8 mouse cellular contexts compared by ENCODE assay signal in genomic region chr11:98409341-98409822, GRCm38 (mm10). TPM values are rescaled to one million over a fixed set of nuclear protein-coding genes. Genes with fewer than 3 reads are reported as not detected.
DNase-seq lines count a peak whose midpoint lies in the region; ATAC-seq and TF ChIP-seq lines count a peak whose summit lies in the region.

No protein-coding gene starts in this region.

- ATAC-seq in lung, embryonic 15.5 days (ENCODE audit: borderline replicate concordance, extremely low read depth, low FRiP score, low TSS enrichment) = peak; percentile 74
- peak; percentile 71 for ATAC-seq in hindbrain, embryonic 12.5 days (ENCODE audit: low FRiP score)
- peak; percentile 48; the same call in 1 of the 2 replicates for ATAC-seq in limb, embryonic 12.5 days (ENCODE audit: insufficient number of reproducible peaks, insufficient read depth, low FRiP score, low TSS enrichment, low read depth)
- ATAC-seq in stomach, embryonic 14.5 days (ENCODE audit: insufficient number of reproducible peaks, insufficient read depth, low FRiP score, low read depth) = peak; percentile 50; the same call in 1 of the 2 replicates

- H3K27ac ChIP-seq in lung, embryonic 15.5 days = peak overlapping the region; percentile 72
- H3K27ac ChIP-seq in hindbrain, embryonic 12.5 days = 0 out of 2 replicates have a peak overlapping the region, but pooled peaks have one; percentile 32
- H3K27ac ChIP-seq in limb, embryonic 12.5 days = 0 out of 2 replicates have a peak overlapping the region, but pooled peaks have one; percentile 18
- H3K27ac ChIP-seq in stomach, embryonic 14.5 days (ENCODE audit: low read length) = peak overlapping the region; percentile 81; the same call in 1 of the 2 replicates
- H3K27ac ChIP-seq in thymus, adult 2 months (ENCODE audit: control insufficient read depth, insufficient read depth, low read length) = no peak overlapping the region
- no peak overlapping the region for H3K27ac ChIP-seq in cerebellum, adult 2 months (ENCODE audit: insufficient read depth, low read length)

- DNase-seq in lung, postnatal 25 days (ENCODE audit: low spot score) = no peak
- no peak for DNase-seq in thymus, adult 2 months
- DNase-seq in ovary, postnatal 36 days (ENCODE audit: low spot score) = no peak
- no peak for DNase-seq in cerebellum, adult 2 months

- H3K9ac ChIP-seq in lung, embryonic 15.5 days = peak overlapping the region; percentile 27; the same call in 1 of the 2 replicates
- peak overlapping the region; percentile 24 for H3K9ac ChIP-seq in hindbrain, embryonic 12.5 days
- H3K9ac ChIP-seq in limb, embryonic 12.5 days (replicated peaks) = peak overlapping the region; percentile 38; the same call in 1 of the 2 replicates
- 0 out of 2 replicates have a peak overlapping the region, but pooled peaks have one; percentile 21 for H3K9ac ChIP-seq in stomach, embryonic 14.5 days (replicated peaks; ENCODE audit: low read depth, low read length)

- TF ChIP-seq CTCF in thymus, adult 2 months (IDR thresholded peaks at IDR 0.05; ENCODE audit: borderline replicate concordance, control insufficient read depth, extremely low read depth, insufficient read depth, low read length, poor library complexity) = no peak
- no peak for TF ChIP-seq CTCF in cerebellum, adult 2 months (IDR thresholded peaks at IDR 0.05; ENCODE audit: borderline replicate concordance, insufficient read depth, low read depth, low read length)

- peaks cover 34% of the 10 kb centered on the region for H3K4me1 ChIP-seq in lung, embryonic 15.5 days
- peaks cover 40% of the 10 kb centered on the region for H3K4me1 ChIP-seq in hindbrain, embryonic 12.5 days
- peaks cover 25% of the 10 kb centered on the region for H3K4me1 ChIP-seq in limb, embryonic 12.5 days (replicated peaks)
- peaks cover 24% of the 10 kb centered on the region for H3K4me1 ChIP-seq in stomach, embryonic 14.5 days (ENCODE audit: control insufficient read depth, insufficient read depth, low read length)
- H3K4me1 ChIP-seq in thymus, adult 2 months (replicated peaks; ENCODE audit: control insufficient read depth, insufficient read depth, low read length) = peaks cover 5% of the 10 kb centered on the region; the same call in 1 of the 2 replicates
- no peaks in the 10 kb centered on the region; the same call in 1 of the 2 replicates for H3K4me1 ChIP-seq in cerebellum, adult 2 months (ENCODE audit: control insufficient read depth, insufficient read depth, low read length)

- TF ChIP-seq POLR2A in thymus, adult 2 months (IDR thresholded peaks at IDR 0.05; ENCODE audit: control insufficient read depth, extremely low read depth, insufficient read depth, low read length, poor library complexity) = no peak
- no peak for TF ChIP-seq POLR2A in cerebellum, adult 2 months (IDR thresholded peaks at IDR 0.05; ENCODE audit: borderline replicate concordance, insufficient read depth, low read length)

- H3K36me3 ChIP-seq in lung, embryonic 15.5 days = no peaks in the 10 kb centered on the region
- H3K36me3 ChIP-seq in hindbrain, embryonic 12.5 days = no peaks in the 10 kb centered on the region
- H3K36me3 ChIP-seq in limb, embryonic 12.5 days = no peaks in the 10 kb centered on the region
- H3K36me3 ChIP-seq in stomach, embryonic 14.5 days (ENCODE audit: control insufficient read depth, insufficient read depth, low read length) = no peaks in the 10 kb centered on the region
- no peaks in the 10 kb centered on the region for H3K36me3 ChIP-seq in thymus, adult 2 months (ENCODE audit: control insufficient read depth, insufficient read depth, low read length)

- H3K4me2 ChIP-seq in lung, embryonic 15.5 days = peak overlapping the region; percentile 46
- peak overlapping the region; percentile 38 for H3K4me2 ChIP-seq in hindbrain, embryonic 12.5 days (replicated peaks)
- peak overlapping the region; percentile 45 for H3K4me2 ChIP-seq in limb, embryonic 12.5 days
- peak overlapping the region; percentile 35 for H3K4me2 ChIP-seq in stomach, embryonic 14.5 days (replicated peaks; ENCODE audit: low read depth, low read length)

- no peaks in the 10 kb centered on the region for H3K27me3 ChIP-seq in lung, embryonic 15.5 days
- H3K27me3 ChIP-seq in hindbrain, embryonic 12.5 days = peaks cover 30% of the 10 kb centered on the region
- H3K27me3 ChIP-seq in limb, embryonic 12.5 days = peaks cover 13% of the 10 kb centered on the region
- no peaks in the 10 kb centered on the region for H3K27me3 ChIP-seq in stomach, embryonic 14.5 days (ENCODE audit: control insufficient read depth, insufficient read depth, low read length)
- H3K27me3 ChIP-seq in thymus, adult 2 months (ENCODE audit: control insufficient read depth, insufficient read depth, low read length) = peaks cover 20% of the 10 kb centered on the region
- H3K27me3 ChIP-seq in cerebellum, adult 2 months (ENCODE audit: control insufficient read depth, insufficient read depth, low read length) = peaks cover 6% of the 10 kb centered on the region; the same call in 1 of the 2 replicates

- H3K9me3 ChIP-seq in lung, embryonic 15.5 days = no peaks in the 10 kb centered on the region
- no peaks in the 10 kb centered on the region for H3K9me3 ChIP-seq in hindbrain, embryonic 12.5 days (replicated peaks)
- no peaks in the 10 kb centered on the region for H3K9me3 ChIP-seq in limb, embryonic 12.5 days
- H3K9me3 ChIP-seq in stomach, embryonic 14.5 days (ENCODE audit: control insufficient read depth, low read depth, low read length) = no peaks in the 10 kb centered on the region

- whole genome bisulfite sequencing in lung, embryonic 15.5 days = 3% methylated on average over 10 of the region's 10 CpGs
- WGBS in hindbrain, embryonic 12.5 days = 6% methylated on average over 9 of the region's 10 CpGs
- WGBS in limb, embryonic 12.5 days = 3% methylated on average over 9 of the region's 10 CpGs
- 0% methylated on average over 10 of the region's 10 CpGs for WGBS in stomach, embryonic 14.5 days
- WGBS in thymus, adult 2 months = 10% methylated on average over 10 of the region's 10 CpGs
- 8% methylated on average over 10 of the region's 10 CpGs for WGBS in cerebellum, adult 2 months

- H3K4me3 ChIP-seq in lung, embryonic 15.5 days = peak overlapping the region; percentile 11; the same call in 1 of the 2 replicates
- no peak overlapping the region for H3K4me3 ChIP-seq in hindbrain, embryonic 12.5 days
- 0 out of 2 replicates have a peak overlapping the region, but pooled peaks have one; percentile 3 for H3K4me3 ChIP-seq in limb, embryonic 12.5 days (replicated peaks)
- H3K4me3 ChIP-seq in stomach, embryonic 14.5 days (ENCODE audit: low read depth, low read length) = no peak overlapping the region
- H3K4me3 ChIP-seq in thymus, adult 2 months (ENCODE audit: control insufficient read depth, insufficient read depth, low read length) = no peak overlapping the region
- H3K4me3 ChIP-seq in cerebellum, adult 2 months (replicated peaks; ENCODE audit: insufficient read depth, low read depth, low read length) = no peak overlapping the region

RNA-seq across cellular contexts. Expression of gene Erbb2, which starts 2.9 kb away (rescaled TPM):
- polyA plus RNA-seq in lung, embryonic 15.5 days (2015; fragmentation: Nextera tagmentation; extraction: Ambion mirVana) = 37.2 and 39.4 TPM in 2 replicates
- polyA plus RNA-seq in hindbrain, embryonic 12.5 days (2016; fragmentation: Nextera tagmentation; extraction: Ambion mirVana) = 25.9 and 26.9 TPM in 2 replicates
- 40.8 and 45.7 TPM in 2 replicates for polyA plus RNA-seq in limb, embryonic 12.5 days (2016; fragmentation: Nextera tagmentation; extraction: Ambion mirVana)
- polyA plus RNA-seq in stomach, embryonic 14.5 days (2014; fragmentation: Nextera tagmentation; extraction: Ambion mirVana) = 48.0 and 50.1 TPM in 2 replicates
- 6.0 and 6.6 TPM in 2 replicates for polyA plus RNA-seq in thymus, adult 2 months (2012; rRNA removed)
- 1.6 and 1.8 TPM in 2 replicates for polyA plus RNA-seq in cerebellum, adult 2 months (2012; rRNA removed)

RNA-seq across cellular contexts. Expression of gene Pgap3, which starts 9.1 kb away (rescaled TPM):
- 13.0 and 14.7 TPM in 2 replicates for polyA plus RNA-seq in lung, embryonic 15.5 days (2015; fragmentation: Nextera tagmentation; extraction: Ambion mirVana)
- polyA plus RNA-seq in hindbrain, embryonic 12.5 days (2016; fragmentation: Nextera tagmentation; extraction: Ambion mirVana) = 9.1 and 10.2 TPM in 2 replicates
- polyA plus RNA-seq in limb, embryonic 12.5 days (2016; fragmentation: Nextera tagmentation; extraction: Ambion mirVana) = 7.9 and 9.7 TPM in 2 replicates
- polyA plus RNA-seq in stomach, embryonic 14.5 days (2014; fragmentation: Nextera tagmentation; extraction: Ambion mirVana) = 12.6 and 13.6 TPM in 2 replicates
- 51.8 and 52.5 TPM in 2 replicates for polyA plus RNA-seq in thymus, adult 2 months (2012; rRNA removed)
- polyA plus RNA-seq in cerebellum, adult 2 months (2012; rRNA removed) = 13.2 and 14.1 TPM in 2 replicates

RNA-seq across cellular contexts. Expression of gene Pnmt, which starts 23.1 kb away (rescaled TPM):
- polyA plus RNA-seq in lung, embryonic 15.5 days (2015; fragmentation: Nextera tagmentation; extraction: Ambion mirVana) = 0.12 TPM in 1 of 2 replicates, not detected in the other
- polyA plus RNA-seq in hindbrain, embryonic 12.5 days (2016; fragmentation: Nextera tagmentation; extraction: Ambion mirVana) = 1.0 and 1.1 TPM in 2 replicates
- polyA plus RNA-seq in limb, embryonic 12.5 days (2016; fragmentation: Nextera tagmentation; extraction: Ambion mirVana) = 0.37 and 0.41 TPM in 2 replicates
- polyA plus RNA-seq in stomach, embryonic 14.5 days (2014; fragmentation: Nextera tagmentation; extraction: Ambion mirVana) = not detected in 2 replicates
- 0.77 and 1.3 TPM in 2 replicates for polyA plus RNA-seq in thymus, adult 2 months (2012; rRNA removed)
- 0.26 and 0.40 TPM in 2 replicates for polyA plus RNA-seq in cerebellum, adult 2 months (2012; rRNA removed)

RNA-seq across cellular contexts. Expression of gene Tcap, which starts 25.8 kb away (rescaled TPM):
- 5.1 and 7.5 TPM in 2 replicates for polyA plus RNA-seq in lung, embryonic 15.5 days (2015; fragmentation: Nextera tagmentation; extraction: Ambion mirVana)
- polyA plus RNA-seq in hindbrain, embryonic 12.5 days (2016; fragmentation: Nextera tagmentation; extraction: Ambion mirVana) = 0.31 and 1.7 TPM in 2 replicates
- polyA plus RNA-seq in limb, embryonic 12.5 days (2016; fragmentation: Nextera tagmentation; extraction: Ambion mirVana) = 4.7 TPM in 2 replicates
- 0.27 and 0.36 TPM in 2 replicates for polyA plus RNA-seq in stomach, embryonic 14.5 days (2014; fragmentation: Nextera tagmentation; extraction: Ambion mirVana)
- 9.9 and 83.8 TPM in 2 replicates for polyA plus RNA-seq in thymus, adult 2 months (2012; rRNA removed)
- polyA plus RNA-seq in cerebellum, adult 2 months (2012; rRNA removed) = 0.95 and 1.3 TPM in 2 replicates

RNA-seq across cellular contexts. Expression of gene Mien1, which starts 29.4 kb away (rescaled TPM):
- polyA plus RNA-seq in lung, embryonic 15.5 days (2015; fragmentation: Nextera tagmentation; extraction: Ambion mirVana) = 76.8 and 78.0 TPM in 2 replicates
- 158 and 159 TPM in 2 replicates for polyA plus RNA-seq in hindbrain, embryonic 12.5 days (2016; fragmentation: Nextera tagmentation; extraction: Ambion mirVana)
- 74.4 and 79.8 TPM in 2 replicates for polyA plus RNA-seq in limb, embryonic 12.5 days (2016; fragmentation: Nextera tagmentation; extraction: Ambion mirVana)
- 98.0 and 101 TPM in 2 replicates for polyA plus RNA-seq in stomach, embryonic 14.5 days (2014; fragmentation: Nextera tagmentation; extraction: Ambion mirVana)
- polyA plus RNA-seq in thymus, adult 2 months (2012; rRNA removed) = 70.5 and 96.7 TPM in 2 replicates
- polyA plus RNA-seq in cerebellum, adult 2 months (2012; rRNA removed) = 182 and 183 TPM in 2 replicates

Comparison
In these comparisons a context has a peak if more than half of its experiments do, and no peak if none do; other contexts are left out.
1. H3K27ac ChIP-seq: peak in lung, embryonic 15.5 days (single experiment), hindbrain, embryonic 12.5 days (single experiment), limb, embryonic 12.5 days (single experiment) and stomach, embryonic 14.5 days (single experiment); none in thymus, adult 2 months (single experiment) and cerebellum, adult 2 months (single experiment).
2. H3K4me3 ChIP-seq: peak in lung, embryonic 15.5 days (single experiment) and limb, embryonic 12.5 days (single experiment); none in hindbrain, embryonic 12.5 days (single experiment), stomach, embryonic 14.5 days (single experiment), thymus, adult 2 months (single experiment) and cerebellum, adult 2 months (single experiment).
3. Peak in every context shown above with its lines, with median percentiles within 50 percentile points of each other: ATAC-seq, H3K4me2 ChIP-seq and H3K9ac ChIP-seq.